Mouse (Mus musculus): ENCODE measurements at regions not wholly inside any gene's neighbourhood (a gene's known extent, or its start where the extent isn't known, plus 50 kb on each side); places are given as distances from the start of the nearest gene placed in this dataset.
A peak's percentile ranks its signal among the peaks of the same experiment; 100 is the strongest.

DNA sequence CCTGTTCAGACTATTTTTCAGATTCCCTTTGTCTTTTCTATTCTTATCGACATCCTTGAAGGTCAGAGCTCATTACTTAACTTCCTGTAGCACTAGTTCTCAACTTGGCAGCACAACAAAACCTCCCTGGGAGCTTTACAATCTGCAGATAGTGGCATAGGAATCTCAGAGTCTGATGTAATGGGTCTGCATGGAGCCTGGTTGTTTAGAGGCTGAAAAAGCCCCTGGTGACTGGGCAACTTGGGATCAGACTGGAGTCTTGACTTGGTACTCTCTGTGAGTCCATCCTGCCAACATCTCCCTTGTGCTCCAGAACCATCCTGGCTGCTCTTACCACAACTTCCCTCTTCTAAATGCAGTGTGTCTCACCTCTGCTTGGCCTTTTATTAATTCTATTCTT, 166.4 kb upstream of the Rgmb start:
- TF ChIP-seq GATA4 (IDR thresholded peaks at IDR 0.05; ENCODE audit: insufficient replicate concordance, low read length), result 0 out of 2 replicates have a peak, but pooled peaks have one; percentile 18

DNA sequence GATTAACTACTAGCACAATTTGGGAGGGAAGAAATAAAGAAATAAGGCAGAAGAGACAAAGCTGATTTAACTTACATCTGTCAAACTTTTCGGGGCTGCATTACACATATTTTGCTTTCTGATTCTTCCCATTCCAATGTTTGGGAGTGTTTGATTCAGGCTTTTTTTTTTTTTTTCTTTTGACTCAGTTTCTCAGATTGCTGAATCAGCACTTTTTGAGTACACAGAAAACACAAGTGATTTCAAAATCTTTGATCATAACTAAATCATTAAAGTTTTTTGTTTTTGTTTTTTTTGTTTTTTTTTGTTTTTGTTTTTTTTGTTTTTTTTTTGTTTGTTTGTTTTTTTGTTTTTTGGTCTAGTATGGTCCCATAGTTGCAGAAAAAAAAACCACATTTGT, 164.7 kb upstream of the Rgmb start:
- TF ChIP-seq GATA4 (IDR thresholded peaks at IDR 0.05; ENCODE audit: insufficient replicate concordance, low read length), result no peak

- TF ChIP-seq GATA4 (IDR thresholded peaks at IDR 0.05; ENCODE audit: insufficient replicate concordance, low read length), result peak; percentile 78; the same call in 1 of the 2 replicates
Measured at GRCm38 (mm10) chr17:15993361-15994287, 162.8 kb upstream of the Rgmb start.

- TF ChIP-seq GATA4 (IDR thresholded peaks at IDR 0.05; ENCODE audit: insufficient replicate concordance, low read length), result no peak
Measured at GRCm38 (mm10) chr17:15991916-15992315, 161.1 kb upstream of the Rgmb start.

- no peak for TF ChIP-seq GATA4 (IDR thresholded peaks at IDR 0.05; ENCODE audit: insufficient replicate concordance, low read length)
Measured at GRCm38 (mm10) chr17:15990303-15990702, 159.5 kb upstream of the Rgmb start.

- TF ChIP-seq GATA4 (IDR thresholded peaks at IDR 0.05; ENCODE audit: insufficient replicate concordance, low read length), result no peak
Measured at GRCm38 (mm10) chr17:15981558-15981957, 150.7 kb upstream of the Rgmb start.

DNA sequence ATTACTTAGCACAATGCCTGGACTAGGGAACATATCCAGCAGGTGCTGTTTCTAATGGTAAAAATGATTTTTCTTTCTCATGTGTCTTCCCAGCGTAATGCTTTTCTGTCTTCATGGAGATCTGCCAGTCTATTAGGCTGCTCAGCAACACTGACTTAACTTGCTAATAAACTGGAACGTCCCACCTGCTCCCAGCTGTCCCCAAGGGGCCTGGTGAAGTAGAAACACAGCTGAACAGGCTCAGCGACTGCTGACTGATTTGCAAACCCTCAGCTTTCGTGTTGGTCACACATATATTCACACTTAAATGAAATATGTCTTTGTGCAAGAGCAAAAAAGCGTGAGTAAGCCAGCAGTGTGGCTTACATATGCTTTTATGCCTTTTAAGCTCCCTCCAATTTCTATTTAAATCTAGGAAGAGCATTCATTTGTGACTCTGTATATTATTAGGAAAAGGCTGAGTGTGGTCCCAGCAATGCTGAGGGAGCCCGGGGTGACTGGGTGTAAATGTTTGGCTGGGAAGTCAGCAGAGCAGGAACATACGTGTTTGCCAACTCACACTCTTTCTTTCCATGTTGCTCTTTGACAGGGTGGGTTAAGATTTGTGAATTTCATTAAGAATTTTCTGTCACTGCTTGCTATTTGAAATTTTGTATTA, 146.7 kb upstream of the Rgmb start:
- TF ChIP-seq GATA4 (IDR thresholded peaks at IDR 0.05; ENCODE audit: insufficient replicate concordance, low read length), result no peak

DNA sequence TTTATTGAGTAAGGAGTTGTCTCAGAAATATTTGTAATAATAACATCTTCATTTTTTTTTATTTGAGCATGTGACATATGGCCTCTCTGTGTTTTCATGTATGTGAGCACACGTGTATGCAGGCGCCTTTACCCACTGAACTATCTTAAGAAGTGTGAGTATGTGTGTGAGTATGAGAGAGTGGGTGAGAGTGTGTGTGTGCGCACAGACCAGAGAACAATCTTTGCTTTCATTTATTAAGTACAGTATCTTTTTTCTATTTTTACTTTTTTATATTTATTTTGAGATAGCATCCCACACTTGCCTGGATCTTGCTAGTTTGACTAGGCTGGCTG, 140.5 kb upstream of the Rgmb start:
- TF ChIP-seq GATA4 (IDR thresholded peaks at IDR 0.05; ENCODE audit: insufficient replicate concordance, low read length), result no peak

DNA sequence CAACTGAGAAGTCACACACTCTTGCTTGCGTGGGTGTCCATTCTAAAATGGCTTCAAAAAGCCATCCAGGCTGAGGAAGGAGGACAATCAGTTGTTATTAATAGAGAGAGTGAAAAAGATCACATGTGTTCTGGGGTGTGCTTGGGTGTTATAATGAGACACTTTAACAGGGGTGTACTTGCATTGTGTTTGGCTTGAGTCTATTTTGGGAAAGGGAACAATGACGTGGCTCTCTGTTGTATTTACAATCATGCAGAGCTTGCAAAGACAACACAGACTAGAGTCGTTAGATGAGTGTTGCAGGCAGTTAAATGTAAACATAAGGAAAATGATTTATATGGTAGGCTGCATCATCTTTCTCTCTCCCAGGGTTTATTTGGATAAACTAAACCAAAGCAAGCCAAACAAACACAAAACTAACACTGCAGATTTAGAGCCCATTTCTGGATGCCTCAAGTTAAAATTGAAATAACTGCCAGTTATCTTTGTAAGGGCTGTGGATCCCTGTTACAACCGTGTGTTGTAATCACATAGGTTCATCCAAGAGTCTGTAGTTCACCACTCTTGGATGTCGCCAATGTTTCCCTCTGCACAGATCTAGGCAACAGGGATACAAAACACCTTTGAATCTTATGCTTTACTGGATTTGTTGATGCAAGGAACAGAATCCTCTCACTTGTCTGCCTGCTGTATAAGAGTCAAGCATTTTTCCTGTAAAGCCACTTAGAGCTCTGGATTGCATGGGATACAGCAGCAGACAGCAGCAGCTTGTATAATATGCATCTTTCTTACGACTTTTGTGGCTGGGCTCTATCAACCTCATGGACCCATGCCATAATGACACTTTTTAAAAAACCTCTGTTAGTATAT, 139.9 kb upstream of the Rgmb start:
- TF ChIP-seq GATA4 (IDR thresholded peaks at IDR 0.05; ENCODE audit: insufficient replicate concordance, low read length), result no peak

GRCm38 (mm10) chr17:15968331-15968730, 137.5 kb upstream of the Rgmb start:
- no peak for TF ChIP-seq GATA4 (IDR thresholded peaks at IDR 0.05; ENCODE audit: insufficient replicate concordance, low read length)

- no peak for TF ChIP-seq GATA4 (IDR thresholded peaks at IDR 0.05; ENCODE audit: insufficient replicate concordance, low read length)
Measured at GRCm38 (mm10) chr17:15955656-15956055, 124.8 kb upstream of the Rgmb start.

DNA sequence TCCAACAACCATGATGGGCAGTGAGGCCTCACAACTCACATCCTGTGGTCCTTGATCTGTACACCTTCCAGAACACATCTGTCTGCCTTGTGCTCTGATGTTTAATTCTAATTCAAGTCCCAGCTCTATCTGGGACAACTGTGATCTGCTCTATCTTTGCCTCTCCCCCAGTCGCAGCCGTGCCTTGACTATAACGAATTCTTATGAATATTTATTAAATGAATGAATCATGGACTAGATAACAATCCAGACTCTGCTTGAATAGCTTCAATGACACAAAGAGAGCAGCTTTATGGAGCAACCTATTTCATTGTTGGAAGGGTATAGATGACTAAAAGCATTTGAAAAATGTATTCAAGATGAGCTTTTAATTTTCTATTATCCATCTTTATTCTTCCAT, 120.8 kb upstream of the Rgmb start:
- no peak for TF ChIP-seq GATA4 (IDR thresholded peaks at IDR 0.05; ENCODE audit: insufficient replicate concordance, low read length)

GRCm38 (mm10) chr17:15949753-15950152, 118.9 kb upstream of the Rgmb start:
- no peak for TF ChIP-seq GATA4 (IDR thresholded peaks at IDR 0.05; ENCODE audit: insufficient replicate concordance, low read length)

DNA sequence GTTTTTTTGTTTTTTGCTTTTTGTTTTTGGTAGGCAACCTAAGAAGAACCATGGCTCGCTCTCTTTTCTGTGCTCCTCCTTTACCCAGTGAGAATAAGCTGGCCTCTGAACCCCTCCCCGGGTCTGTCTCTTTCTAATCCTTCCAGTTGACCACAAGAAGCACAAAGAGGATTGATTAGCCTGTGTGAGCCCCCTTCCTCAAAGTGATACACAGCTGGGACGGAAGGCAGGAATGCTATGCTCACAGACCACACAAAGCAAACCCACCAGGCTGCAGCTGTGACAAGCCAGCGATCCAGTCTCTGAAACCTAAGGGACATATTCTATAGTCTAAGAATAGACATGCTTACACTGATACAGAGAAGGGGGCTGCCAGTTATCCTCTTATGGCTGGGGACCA, 111.5 kb upstream of the Rgmb start:
- TF ChIP-seq GATA4 (IDR thresholded peaks at IDR 0.05; ENCODE audit: insufficient replicate concordance, low read length), result no peak

GRCm38 (mm10) chr17:15918609-15919008, 87.8 kb upstream of the Rgmb start:
- no peak for TF ChIP-seq GATA4 (IDR thresholded peaks at IDR 0.05; ENCODE audit: insufficient replicate concordance, low read length)

All from liver, adult (tissue).